11 mouse cellular contexts compared by ENCODE assay signal in genomic region chr3:51634451-51634850, GRCm38 (mm10). TPM values are rescaled to one million over a fixed set of nuclear protein-coding genes. Genes with fewer than 3 reads are reported as not detected.
DNase-seq lines count a peak whose midpoint lies in the region; ATAC-seq and TF ChIP-seq lines count a peak whose summit lies in the region.
"Had no signal": no experiment of that assay in that cellular context is flagged by ENCODE, and none has a peak within 500 bp of the region (broad histone marks: within the 10 kb centered on the region; RNA-seq: fewer than 3 reads in every experiment).

No protein-coding gene starts in this region.

- H3K4me1 ChIP-seq in hindbrain, postnatal 0 days (ENCODE audit: insufficient read depth, low read length) = 0 out of 2 replicates have a peak, but pooled peaks cover 4% of the 10 kb centered on the region
- no peaks in the 10 kb centered on the region for H3K4me1 ChIP-seq in hindbrain, embryonic 14.5 days (replicated peaks; ENCODE audit: control insufficient read depth, insufficient read depth, low read length)
- peaks cover 16 to 27% of the 10 kb centered on the region in 2 experiments for H3K4me1 ChIP-seq in MEL (ENCODE audit: control insufficient read depth in 1 of 2, insufficient read depth in 2 of 2, low read length in 2 of 2)
- no peaks in the 10 kb centered on the region for H3K4me1 ChIP-seq in forebrain, embryonic 15.5 days

- H3K9me3 ChIP-seq in hindbrain, postnatal 0 days (ENCODE audit: low read length) = no peaks in the 10 kb centered on the region
- H3K9me3 ChIP-seq in hindbrain, embryonic 14.5 days (ENCODE audit: control insufficient read depth, low read length) = peaks cover 19% of the 10 kb centered on the region
- no peaks in the 10 kb centered on the region for H3K9me3 ChIP-seq in MEL (replicated peaks; ENCODE audit: insufficient read depth, low read length)
- H3K9me3 ChIP-seq in forebrain, embryonic 15.5 days = no peaks in the 10 kb centered on the region

- no peak for TF ChIP-seq POLR2A in MEL (IDR thresholded peaks at IDR 0.05; ENCODE audit: control insufficient read depth in 1 of 2, insufficient read depth in 1 of 2, low read depth in 1 of 2, low read length in 2 of 2, poor library complexity in 1 of 2)

- TF ChIP-seq CTCF in hindbrain, postnatal 0 days (IDR thresholded peaks at IDR 0.05; ENCODE audit: low read depth) = no peak
- no peak for TF ChIP-seq CTCF in MEL (IDR thresholded peaks at IDR 0.05 in 2 of 3, conservative IDR thresholded peaks at IDR 0.05 in 1 of 3; ENCODE audit: control insufficient read depth in 1 of 3, insufficient read depth in 1 of 3, low read depth in 2 of 3, low read length in 3 of 3, poor library complexity in 1 of 3, severe bottlenecking in 1 of 3)

- no peak overlapping the region for H3K27ac ChIP-seq in hindbrain, postnatal 0 days
- H3K27ac ChIP-seq in hindbrain, embryonic 14.5 days = no peak overlapping the region
- H3K27ac ChIP-seq in MEL (ENCODE audit: control insufficient read depth, low read depth, low read length) = no peak overlapping the region
- H3K27ac ChIP-seq in forebrain, embryonic 15.5 days (replicated peaks) = no peak overlapping the region
- H3K27ac ChIP-seq: kidney, postnatal 0 days had no signal

- H3K4me3 ChIP-seq in hindbrain, postnatal 0 days (ENCODE audit: low read length) = no peak overlapping the region
- no peak overlapping the region for H3K4me3 ChIP-seq in hindbrain, embryonic 14.5 days (replicated peaks; ENCODE audit: low read length)
- no peak overlapping the region for H3K4me3 ChIP-seq in MEL (ENCODE audit: control insufficient read depth in 1 of 2, insufficient read depth in 1 of 2, low read depth in 2 of 2, low read length in 2 of 2)
- H3K4me3 ChIP-seq in forebrain, embryonic 15.5 days = no peak overlapping the region
- H3K4me3 ChIP-seq: myocyte had no signal

- no peak for TF ChIP-seq RAD21 in MEL (IDR thresholded peaks at IDR 0.05; ENCODE audit: low read depth, low read length)

- H3K79me2 ChIP-seq in MEL (ENCODE audit: control insufficient read depth, insufficient read depth, low read length, poor library complexity) = no peaks in the 10 kb centered on the region

- no peak overlapping the region for H3K4me2 ChIP-seq in hindbrain, postnatal 0 days (ENCODE audit: low read depth, low read length)
- H3K4me2 ChIP-seq in hindbrain, embryonic 14.5 days (replicated peaks) = no peak overlapping the region
- H3K4me2 ChIP-seq in forebrain, embryonic 15.5 days (replicated peaks) = no peak overlapping the region

- peak; percentile 70 for ATAC-seq in hindbrain, postnatal 0 days
- no peak for ATAC-seq in hindbrain, embryonic 14.5 days (ENCODE audit: low FRiP score)
- ATAC-seq in granulocyte monocyte progenitor cell, adult 5-6 weeks (replicated peaks; ENCODE audit: poor library complexity, severe bottlenecking) = peak; percentile 55
- ATAC-seq in forebrain, embryonic 15.5 days (replicated peaks) = no peak

- H3K9ac ChIP-seq in hindbrain, postnatal 0 days (replicated peaks; ENCODE audit: low read length) = no peak overlapping the region
- no peak overlapping the region for H3K9ac ChIP-seq in hindbrain, embryonic 14.5 days
- H3K9ac ChIP-seq in MEL (ENCODE audit: control insufficient read depth, low read depth, low read length, poor library complexity, severe bottlenecking) = no peak overlapping the region
- H3K9ac ChIP-seq in forebrain, embryonic 15.5 days (replicated peaks) = no peak overlapping the region

- no peak for TF ChIP-seq EP300 in MEL (IDR thresholded peaks at IDR 0.05; ENCODE audit: low read depth in 1 of 2, low read length in 2 of 2)

- no peaks in the 10 kb centered on the region for H3K36me3 ChIP-seq in hindbrain, postnatal 0 days (ENCODE audit: insufficient read depth, low read length)
- no peaks in the 10 kb centered on the region for H3K36me3 ChIP-seq in hindbrain, embryonic 14.5 days (replicated peaks; ENCODE audit: control insufficient read depth, insufficient read depth)
- peaks cover 0 to 24% of the 10 kb centered on the region in 2 experiments; a peak in 2 of 4 replicates for H3K36me3 ChIP-seq in MEL (ENCODE audit: control insufficient read depth in 1 of 2, insufficient read depth in 2 of 2, low read length in 2 of 2)
- no peaks in the 10 kb centered on the region for H3K36me3 ChIP-seq in forebrain, embryonic 15.5 days

- peak; percentile 76 for DNase-seq in hindbrain, postnatal 0 days (ENCODE audit: low spot score)
- no peak for DNase-seq in hindbrain, embryonic 14.5 days (ENCODE audit: low spot score)
- peak; percentile 20 for DNase-seq in A20 (ENCODE audit: low read depth, low spot score)
- peak; percentile 25 for DNase-seq in MEL (ENCODE audit: low read depth, low spot score)
- DNase-seq in spleen, postnatal 10 days (ENCODE audit: low spot score in 2 of 2) = no peak
- DNase-seq: cerebellum, adult 8-10 months had no signal

- WGBS in hindbrain, postnatal 0 days = 50% methylated on average over 1 of the region's 1 CpGs
- 65% methylated on average over 1 of the region's 1 CpGs for WGBS in hindbrain, embryonic 14.5 days
- 47% methylated on average over 1 of the region's 1 CpGs for WGBS in forebrain, embryonic 15.5 days

- H3K27me3 ChIP-seq in hindbrain, postnatal 0 days (ENCODE audit: insufficient read depth, low read length) = no peaks in the 10 kb centered on the region
- no peaks in the 10 kb centered on the region for H3K27me3 ChIP-seq in hindbrain, embryonic 14.5 days (ENCODE audit: control insufficient read depth, insufficient read depth, low read length)
- no peaks in the 10 kb centered on the region; a peak in 1 of 4 replicates for H3K27me3 ChIP-seq in MEL (ENCODE audit: control insufficient read depth in 1 of 2, insufficient read depth in 2 of 2, low read length in 2 of 2)
- H3K27me3 ChIP-seq in forebrain, embryonic 15.5 days = no peaks in the 10 kb centered on the region

TF ChIP-seq in MEL, 35 proteins besides CTCF, POLR2A, EP300 and RAD21:
- TF ChIP-seq E2F4 (IDR thresholded peaks at IDR 0.05; ENCODE audit: borderline replicate concordance, low read depth, low read length) (no peak), MYB (IDR thresholded peaks at IDR 0.05; ENCODE audit: low read depth, low read length) (no peak), ZKSCAN1 (IDR thresholded peaks at IDR 0.05; ENCODE audit: low read depth, low read length) (no peak), RCOR1 (IDR thresholded peaks at IDR 0.05; ENCODE audit: low read depth, low read length) (no peak), ZMIZ1 (IDR thresholded peaks at IDR 0.05; ENCODE audit: low read depth, low read length) (no peak), KAT2A (conservative IDR thresholded peaks at IDR 0.05; ENCODE audit: low read depth, low read length) (no peak), MAFK (IDR thresholded peaks at IDR 0.05; ENCODE audit: borderline replicate concordance, low read depth, low read length) (no peak), CHD1 (IDR thresholded peaks at IDR 0.05; ENCODE audit: low read depth, low read length) (no peak), TAL1 (IDR thresholded peaks at IDR 0.05; ENCODE audit: low read length) (no peak), USF1 (IDR thresholded peaks at IDR 0.05; ENCODE audit: low read depth, low read length) (no peak), GATA1 (IDR thresholded peaks at IDR 0.05; ENCODE audit: low read depth, low read length) (no peak), UBTF (IDR thresholded peaks at IDR 0.05; ENCODE audit: borderline replicate concordance, insufficient read depth, low read depth, low read length) (no peak), MAZ (IDR thresholded peaks at IDR 0.05; ENCODE audit: low read depth, low read length) (no peak)

RNA-seq across cellular contexts. Expression of gene Mgst2, which starts 25.7 kb away (rescaled TPM):
- not detected in 2 replicates for total RNA-seq in hindbrain, postnatal 0 days (2014; rRNA removed)
- polyA plus RNA-seq in hindbrain, postnatal 0 days (2015; fragmentation: Nextera tagmentation; extraction: Ambion mirVana) = 1.0 and 1.6 TPM in 2 replicates
- 0.52 and 0.82 TPM in 2 replicates for polyA plus RNA-seq in hindbrain, embryonic 14.5 days (2014; fragmentation: Nextera tagmentation; extraction: Ambion mirVana)
- total RNA-seq in MEL (2012; rRNA removed) = 0.69 and 1.0 TPM in 2 replicates
- polyA plus RNA-seq in MEL (2012; ENCODE audit: insufficient read depth in 1 of 2, insufficient read length in 2 of 2, low read depth in 1 of 2, low replicate concordance in 2 of 2, missing spikeins in 1 of 2) = 1 to 10 TPM in 1 of 2 experiments, not detected in 1; 3.1 TPM
- 119 and 127 TPM in 2 replicates for total RNA-seq in granulocyte monocyte progenitor cell, adult 5-6 weeks (2014; fragmentation: Nextera tagmentation)
- total RNA-seq in granulocyte monocyte progenitor cell, adult 5-6 weeks (2017) = 38.6 and 72.3 TPM in 2 replicates
- polyA plus RNA-seq in forebrain, embryonic 15.5 days (2015; fragmentation: Nextera tagmentation; extraction: Ambion mirVana) = 0.36 and 0.95 TPM in 2 replicates
- total RNA-seq: liver, adult 2 months had no signal

Comparison
In these comparisons a context has a peak if more than half of its experiments do, and no peak if none do; other contexts are left out.
1. ATAC-seq: peak in hindbrain, postnatal 0 days (single experiment) and granulocyte monocyte progenitor cell, adult 5-6 weeks (single experiment); none in hindbrain, embryonic 14.5 days (single experiment) and forebrain, embryonic 15.5 days (single experiment).
2. DNase-seq: peak in hindbrain, postnatal 0 days (single experiment), A20 (single experiment) and MEL (single experiment); none in hindbrain, embryonic 14.5 days (single experiment) and spleen, postnatal 10 days (0 of 2).